14 mouse cellular contexts compared by ENCODE assay signal in the genomic region with DNA sequence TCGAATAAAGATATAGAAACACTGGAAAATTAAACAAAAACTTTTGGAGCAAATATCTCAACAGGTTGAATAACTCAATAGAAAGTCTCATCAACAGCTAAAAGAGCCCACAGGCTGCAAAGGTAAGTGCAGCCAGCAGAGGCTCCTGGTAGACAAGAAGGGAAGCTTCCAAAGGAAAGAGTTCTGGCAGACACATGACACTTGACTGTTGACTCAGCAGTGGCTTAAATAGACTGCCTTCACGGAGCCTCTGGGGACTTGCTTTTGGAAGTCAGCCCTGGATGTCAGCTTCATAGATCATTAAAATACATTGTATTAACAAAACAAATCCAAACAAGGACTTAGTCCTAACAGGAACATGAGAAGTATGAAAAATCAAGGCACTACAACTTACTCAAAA.
DNase-seq lines count a peak whose midpoint lies in the region; ATAC-seq and TF ChIP-seq lines count a peak whose summit lies in the region.
"Had no signal": no experiment of that assay in that cellular context is flagged by ENCODE, and none has a peak within 500 bp of the region (broad histone marks: within the 10 kb centered on the region; RNA-seq: fewer than 3 reads in every experiment).

No protein-coding gene starts in this region.

- H3K9me3 ChIP-seq in heart, embryonic 12.5 days (replicated peaks): no peaks in the 10 kb centered on the region
- H3K9me3 ChIP-seq in lung, postnatal 0 days (ENCODE audit: low read length): no peaks in the 10 kb centered on the region
- H3K9me3 ChIP-seq: limb, embryonic 13.5 days had no signal

- intact Hi-C loops in gastrocnemius, adult 2 months (cut with DNase I): loop anchor here (5.0 to 10.0 kb wide), 2 partner anchors 74 to 167 kb away; no protein-coding TSS in a partner anchor
- intact Hi-C loops in left cerebral cortex, postnatal 36 days (cut with DNase I): no loop called here
- intact Hi-C loops in left cerebral cortex, postnatal 25 days (cut with DNase I): no loop called here

- ATAC-seq in heart, embryonic 12.5 days (ENCODE audit: insufficient number of reproducible peaks, low FRiP score): no peak
- no peak for ATAC-seq in lung, postnatal 0 days
- ATAC-seq: inflammation-experienced regulatory T-cells, adult 6 months; midbrain, embryonic 16.5 days had no signal

- no peak overlapping the region for H3K9ac ChIP-seq in heart, embryonic 12.5 days
- no peak overlapping the region for H3K9ac ChIP-seq in lung, postnatal 0 days (replicated peaks; ENCODE audit: low read depth)
- H3K9ac ChIP-seq: limb, embryonic 13.5 days had no signal

- no peaks in the 10 kb centered on the region for H3K27me3 ChIP-seq in heart, embryonic 12.5 days (replicated peaks)
- no peaks in the 10 kb centered on the region for H3K27me3 ChIP-seq in lung, postnatal 0 days (replicated peaks; ENCODE audit: insufficient read depth, low read length)
- H3K27me3 ChIP-seq: CH12.LX; limb, embryonic 13.5 days had no signal

- peak; percentile 69 for TF ChIP-seq CTCF in gastrocnemius, adult 2 months (IDR thresholded peaks at IDR 0.05)
- TF ChIP-seq CTCF in lung, postnatal 0 days (IDR thresholded peaks at IDR 0.05): no peak

- H3K4me3 ChIP-seq in heart, embryonic 12.5 days: no peak overlapping the region
- no peak overlapping the region for H3K4me3 ChIP-seq in gastrocnemius, adult 2 months
- H3K4me3 ChIP-seq in lung, postnatal 0 days (ENCODE audit: low read depth, low read length): no peak overlapping the region
- H3K4me3 ChIP-seq: limb, embryonic 13.5 days had no signal

- no peak for TF ChIP-seq EP300 in lung, postnatal 0 days (IDR thresholded peaks at IDR 0.05)

- 47% methylated on average over 2 of the region's 2 CpGs for WGBS in heart, embryonic 12.5 days
- WGBS in lung, postnatal 0 days: 38% methylated on average over 2 of the region's 2 CpGs

- peaks cover 3% of the 10 kb centered on the region; the same call in 1 of the 2 replicates for H3K36me3 ChIP-seq in heart, embryonic 12.5 days
- H3K36me3 ChIP-seq in lung, postnatal 0 days (ENCODE audit: insufficient read depth, low read length): no peaks in the 10 kb centered on the region
- H3K36me3 ChIP-seq: limb, embryonic 13.5 days had no signal

- no peak overlapping the region for H3K27ac ChIP-seq in heart, embryonic 12.5 days (ENCODE audit: poor library complexity, severe bottlenecking)
- H3K27ac ChIP-seq in gastrocnemius, adult 2 months: peak overlapping the region; percentile 72
- H3K27ac ChIP-seq in lung, postnatal 0 days (ENCODE audit: low read length): no peak overlapping the region
- H3K27ac ChIP-seq: limb, embryonic 13.5 days had no signal

- no peak overlapping the region for H3K4me2 ChIP-seq in heart, embryonic 12.5 days
- H3K4me2 ChIP-seq in lung, postnatal 0 days (replicated peaks; ENCODE audit: low read depth, low read length): no peak overlapping the region
- H3K4me2 ChIP-seq: limb, embryonic 13.5 days had no signal

- peak; percentile 10 for DNase-seq in heart, adult 8-10 months (ENCODE audit: low spot score)
- peak; percentile 26 for DNase-seq in 416B (ENCODE audit: low read depth)
- peak; percentile 80 for DNase-seq in gastrocnemius, adult 2 months
- DNase-seq in lung, postnatal 0 days (ENCODE audit: low spot score): peak; percentile 42
- DNase-seq in left cerebral cortex, postnatal 36 days (ENCODE audit: low spot score in 2 of 2): no peak
- DNase-seq in left cerebral cortex, postnatal 25 days (ENCODE audit: low spot score in 2 of 2): no peak
- DNase-seq: cerebellum, adult 18-20 months; layer of hippocampus, adult 9-11 months; thymus, postnatal 14 days had no signal

- H3K4me1 ChIP-seq in heart, embryonic 12.5 days (replicated peaks): no peaks in the 10 kb centered on the region
- H3K4me1 ChIP-seq in lung, postnatal 0 days (ENCODE audit: insufficient read depth, low read depth, low read length): no peaks in the 10 kb centered on the region
- H3K4me1 ChIP-seq: limb, embryonic 13.5 days had no signal

Comparison
In these comparisons a context has a peak if more than half of its experiments do, and no peak if none do; other contexts are left out.
1. DNase-seq: peak in heart, adult 8-10 months (single experiment), 416B (single experiment), gastrocnemius, adult 2 months (single experiment) and lung, postnatal 0 days (single experiment); none in left cerebral cortex, postnatal 36 days (0 of 2) and left cerebral cortex, postnatal 25 days (0 of 2).